In the genomic region with DNA sequence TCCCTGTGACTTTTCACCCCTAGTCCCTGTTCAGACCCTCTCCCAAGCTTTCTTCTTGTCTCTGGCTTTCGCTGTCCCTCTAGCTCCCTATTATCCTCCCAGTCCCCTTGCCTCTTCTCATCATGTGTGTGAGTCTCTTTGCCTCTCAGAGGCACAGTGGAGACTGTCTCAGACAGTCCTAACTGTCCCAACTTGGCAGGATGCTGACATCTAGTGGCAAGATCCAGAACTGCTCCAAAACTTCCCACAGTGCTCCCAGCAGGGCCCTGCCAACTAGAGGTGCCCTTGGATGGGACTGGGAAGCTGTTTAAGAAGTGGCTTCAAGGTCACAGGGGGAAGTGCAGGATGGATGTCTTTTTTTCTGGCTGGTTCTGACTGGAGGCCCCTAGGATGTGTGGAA, we compare ENCODE assay signal across 9 mouse cellular contexts. TPM values are rescaled to one million over a fixed set of nuclear protein-coding genes. Genes with fewer than 3 reads are reported as not detected.
A peak's percentile ranks its signal among the peaks of the same experiment; 100 is the strongest.
DNase-seq lines count a peak whose midpoint lies in the region; ATAC-seq and TF ChIP-seq lines count a peak whose summit lies in the region.
"Had no signal": no experiment of that assay in that cellular context is flagged by ENCODE, and none has a peak within 500 bp of the region (broad histone marks: within the 10 kb centered on the region; RNA-seq: fewer than 3 reads in every experiment).

No protein-coding gene starts in this region.

- peak; percentile 70 for TF ChIP-seq RAD21 in MEL (IDR thresholded peaks at IDR 0.05; ENCODE audit: low read depth, low read length)

- H3K27me3 ChIP-seq in MEL (ENCODE audit: control insufficient read depth in 1 of 2, insufficient read depth in 2 of 2, low read length in 2 of 2) = no peaks in the 10 kb centered on the region
- H3K27me3 ChIP-seq in hindbrain, embryonic 10.5 days (ENCODE audit: insufficient read depth, poor library complexity, severe bottlenecking) = no peaks in the 10 kb centered on the region
- H3K27me3 ChIP-seq in lung, embryonic 15.5 days = no peaks in the 10 kb centered on the region
- no peaks in the 10 kb centered on the region for H3K27me3 ChIP-seq in thymus, adult 2 months (ENCODE audit: control insufficient read depth, insufficient read depth, low read length)
- H3K27me3 ChIP-seq: megakaryocyte, embryonic 14.5 days had no signal

- DNase-seq in MEL (ENCODE audit: low read depth, low spot score) = peak; percentile 51
- peak; percentile 66 for DNase-seq in cerebellum, adult 8-10 months
- DNase-seq in hindbrain, embryonic 10.5 days (ENCODE audit: low spot score) = peak; percentile 84
- DNase-seq in layer of hippocampus, adult 8-10 months (ENCODE audit: low spot score in 2 of 2) = peak; percentile 76 to 92
- DNase-seq in ovary, postnatal 10 days (ENCODE audit: low spot score) = peak; percentile 67
- peak; percentile 72 for DNase-seq in thymus, adult 2 months

- H3K79me2 ChIP-seq in MEL (ENCODE audit: control insufficient read depth, insufficient read depth, low read length, poor library complexity) = no peaks in the 10 kb centered on the region

- H3K9me3 ChIP-seq in MEL (replicated peaks; ENCODE audit: insufficient read depth, low read length) = no peaks in the 10 kb centered on the region
- H3K9me3 ChIP-seq in hindbrain, embryonic 10.5 days = no peaks in the 10 kb centered on the region
- H3K9me3 ChIP-seq in lung, embryonic 15.5 days = no peaks in the 10 kb centered on the region
- H3K9me3 ChIP-seq: megakaryocyte, embryonic 14.5 days had no signal

- 14% methylated on average over 1 of the region's 1 CpGs for WGBS in hindbrain, embryonic 10.5 days
- 0% methylated on average over 1 of the region's 1 CpGs for WGBS in lung, embryonic 15.5 days
- WGBS in thymus, adult 2 months = 12% methylated on average over 1 of the region's 1 CpGs

- no peaks in the 10 kb centered on the region for H3K4me1 ChIP-seq in MEL (ENCODE audit: control insufficient read depth in 1 of 2, insufficient read depth in 2 of 2, low read length in 2 of 2)
- no peaks in the 10 kb centered on the region for H3K4me1 ChIP-seq in hindbrain, embryonic 10.5 days (replicated peaks)
- no peaks in the 10 kb centered on the region for H3K4me1 ChIP-seq in lung, embryonic 15.5 days
- no peaks in the 10 kb centered on the region for H3K4me1 ChIP-seq in thymus, adult 2 months (replicated peaks; ENCODE audit: control insufficient read depth, insufficient read depth, low read length)
- H3K4me1 ChIP-seq: megakaryocyte, embryonic 14.5 days had no signal

- peak; percentile 70 to 75 (median 73) for TF ChIP-seq CTCF in MEL (IDR thresholded peaks at IDR 0.05 in 2 of 3, conservative IDR thresholded peaks at IDR 0.05 in 1 of 3; ENCODE audit: control insufficient read depth in 1 of 3, insufficient read depth in 1 of 3, low read depth in 2 of 3, low read length in 3 of 3, poor library complexity in 1 of 3, severe bottlenecking in 1 of 3)
- peak; percentile 67; the same call in 1 of the 2 replicates for TF ChIP-seq CTCF in thymus, adult 2 months (IDR thresholded peaks at IDR 0.05; ENCODE audit: borderline replicate concordance, control insufficient read depth, extremely low read depth, insufficient read depth, low read length, poor library complexity)

- no peak overlapping the region for H3K27ac ChIP-seq in MEL (ENCODE audit: control insufficient read depth, low read depth, low read length)
- H3K27ac ChIP-seq in hindbrain, embryonic 10.5 days = no peak overlapping the region
- no peak overlapping the region for H3K27ac ChIP-seq in lung, embryonic 15.5 days
- H3K27ac ChIP-seq in thymus, adult 2 months (ENCODE audit: control insufficient read depth, insufficient read depth, low read length) = no peak overlapping the region

- no peak overlapping the region for H3K4me2 ChIP-seq in lung, embryonic 15.5 days

- no peak for TF ChIP-seq POLR2A in MEL (IDR thresholded peaks at IDR 0.05; ENCODE audit: control insufficient read depth in 1 of 2, insufficient read depth in 1 of 2, low read depth in 1 of 2, low read length in 2 of 2, poor library complexity in 1 of 2)
- no peak for TF ChIP-seq POLR2A in thymus, adult 2 months (IDR thresholded peaks at IDR 0.05; ENCODE audit: control insufficient read depth, extremely low read depth, insufficient read depth, low read length, poor library complexity)

- no peak for TF ChIP-seq EP300 in MEL (IDR thresholded peaks at IDR 0.05; ENCODE audit: low read depth in 1 of 2, low read length in 2 of 2)

- no peak overlapping the region for H3K4me3 ChIP-seq in MEL (ENCODE audit: control insufficient read depth in 1 of 2, insufficient read depth in 1 of 2, low read depth in 2 of 2, low read length in 2 of 2)
- no peak overlapping the region for H3K4me3 ChIP-seq in hindbrain, embryonic 10.5 days
- no peak overlapping the region for H3K4me3 ChIP-seq in lung, embryonic 15.5 days
- H3K4me3 ChIP-seq in thymus, adult 2 months (ENCODE audit: control insufficient read depth, insufficient read depth, low read length) = no peak overlapping the region
- H3K4me3 ChIP-seq: megakaryocyte, embryonic 14.5 days had no signal

- no peak overlapping the region for H3K9ac ChIP-seq in MEL (ENCODE audit: control insufficient read depth, low read depth, low read length, poor library complexity, severe bottlenecking)
- no peak overlapping the region for H3K9ac ChIP-seq in lung, embryonic 15.5 days

- no peaks in the 10 kb centered on the region for H3K36me3 ChIP-seq in MEL (ENCODE audit: control insufficient read depth in 1 of 2, insufficient read depth in 2 of 2, low read length in 2 of 2)
- no peaks in the 10 kb centered on the region for H3K36me3 ChIP-seq in hindbrain, embryonic 10.5 days
- no peaks in the 10 kb centered on the region for H3K36me3 ChIP-seq in lung, embryonic 15.5 days
- no peaks in the 10 kb centered on the region for H3K36me3 ChIP-seq in thymus, adult 2 months (ENCODE audit: control insufficient read depth, insufficient read depth, low read length)

- peak; percentile 98 for ATAC-seq in frontal cortex, adult (ENCODE audit: low TSS enrichment)
- peak; percentile 87 for ATAC-seq in lung, embryonic 15.5 days (ENCODE audit: borderline replicate concordance, extremely low read depth, low FRiP score, low TSS enrichment)

TF ChIP-seq in MEL, 35 proteins besides CTCF, POLR2A, EP300 and RAD21:
- TF ChIP-seq UBTF (IDR thresholded peaks at IDR 0.05; ENCODE audit: borderline replicate concordance, insufficient read depth, low read depth, low read length) = no peak
- peak; percentile 59 for TF ChIP-seq SMC3 (IDR thresholded peaks at IDR 0.05; ENCODE audit: low read depth, low read length)

RNA-seq across cellular contexts. Expression of gene Klk4, which starts 13.9 kb away (rescaled TPM):
- total RNA-seq in MEL (2012; rRNA removed) = not detected in 2 replicates
- not detected for polyA plus RNA-seq in MEL (2012; ENCODE audit: insufficient read depth in 1 of 2, insufficient read length in 2 of 2, low read depth in 1 of 2, low replicate concordance in 2 of 2, missing spikeins in 1 of 2)
- 0.41 TPM in 1 of 2 replicates, not detected in the other for polyA plus RNA-seq in hindbrain, embryonic 10.5 days (2016; fragmentation: Nextera tagmentation; extraction: Ambion mirVana)
- not detected for total RNA-seq in layer of hippocampus, adult 8-10 months (2022)
- not detected in 2 replicates for polyA plus RNA-seq in lung, embryonic 15.5 days (2015; fragmentation: Nextera tagmentation; extraction: Ambion mirVana)
- 1.9 and 2.0 TPM in 2 replicates for polyA plus RNA-seq in thymus, adult 2 months (2012; rRNA removed)

RNA-seq across cellular contexts. Expression of gene Klk15, which starts 38.7 kb away (rescaled TPM):
- not detected in 2 replicates for total RNA-seq in MEL (2012; rRNA removed)
- not detected for polyA plus RNA-seq in MEL (2012; ENCODE audit: insufficient read depth in 1 of 2, insufficient read length in 2 of 2, low read depth in 1 of 2, low replicate concordance in 2 of 2, missing spikeins in 1 of 2)
- polyA plus RNA-seq in hindbrain, embryonic 10.5 days (2016; fragmentation: Nextera tagmentation; extraction: Ambion mirVana) = not detected in 2 replicates
- not detected for total RNA-seq in layer of hippocampus, adult 8-10 months (2022)
- not detected in 2 replicates for polyA plus RNA-seq in lung, embryonic 15.5 days (2015; fragmentation: Nextera tagmentation; extraction: Ambion mirVana)
- polyA plus RNA-seq in thymus, adult 2 months (2012; rRNA removed) = 0.65 and 0.70 TPM in 2 replicates

RNA-seq across cellular contexts. Expression of gene Klk5, which starts 53.1 kb away (rescaled TPM):
- not detected in 2 replicates for total RNA-seq in MEL (2012; rRNA removed)
- polyA plus RNA-seq in MEL (2012; ENCODE audit: insufficient read depth in 1 of 2, insufficient read length in 2 of 2, low read depth in 1 of 2, low replicate concordance in 2 of 2, missing spikeins in 1 of 2) = not detected
- polyA plus RNA-seq in hindbrain, embryonic 10.5 days (2016; fragmentation: Nextera tagmentation; extraction: Ambion mirVana) = 0.12 TPM in 1 of 2 replicates, not detected in the other
- not detected for total RNA-seq in layer of hippocampus, adult 8-10 months (2022)
- polyA plus RNA-seq in lung, embryonic 15.5 days (2015; fragmentation: Nextera tagmentation; extraction: Ambion mirVana) = not detected in 2 replicates
- 0.87 and 1.8 TPM in 2 replicates for polyA plus RNA-seq in thymus, adult 2 months (2012; rRNA removed)

RNA-seq across cellular contexts. Expression of gene Klk1b8, which starts 55.6 kb away (rescaled TPM):
- total RNA-seq in MEL (2012; rRNA removed) = not detected in 2 replicates
- polyA plus RNA-seq in MEL (2012; ENCODE audit: insufficient read depth in 1 of 2, insufficient read length in 2 of 2, low read depth in 1 of 2, low replicate concordance in 2 of 2, missing spikeins in 1 of 2) = not detected
- not detected in 2 replicates for polyA plus RNA-seq in hindbrain, embryonic 10.5 days (2016; fragmentation: Nextera tagmentation; extraction: Ambion mirVana)
- not detected for total RNA-seq in layer of hippocampus, adult 8-10 months (2022)
- polyA plus RNA-seq in lung, embryonic 15.5 days (2015; fragmentation: Nextera tagmentation; extraction: Ambion mirVana) = not detected in 2 replicates
- 0.84 and 1.1 TPM in 2 replicates for polyA plus RNA-seq in thymus, adult 2 months (2012; rRNA removed)
